Mouse (Mus musculus): ENCODE data around the gene Atg4c.

- TF ChIP-seq CTCF (IDR thresholded peaks at IDR 0.05; ENCODE audit: low read depth) = no peak
- TF ChIP-seq EP300 (IDR thresholded peaks at IDR 0.05; ENCODE audit: low read depth) = no peak
Measured at GRCm38 (mm10) chr4:99289286-99289685, 95.6 kb downstream of the Atg4c start.
